Mouse (Mus musculus): ENCODE measurements around the gene Ctsd.

Gene Ctsd

GRCm38 (mm10) chr7:142399250-142399649 is 11.4 kb upstream of the Ctsd start:
- no peak for DNase-seq

GRCm38 (mm10) chr7:142398052-142398451 is 10.2 kb upstream of the Ctsd start:
- no peak for DNase-seq

GRCm38 (mm10) chr7:142396611-142397010 is 8.8 kb upstream of the Ctsd start:
- no peak for DNase-seq

- no peak for DNase-seq
Measured at GRCm38 (mm10) chr7:142395472-142395871, 7.6 kb upstream of the Ctsd start.

GRCm38 (mm10) chr7:142394261-142395190 is 6.7 kb upstream of the Ctsd start:
- DNase-seq, result no peak

DNA sequence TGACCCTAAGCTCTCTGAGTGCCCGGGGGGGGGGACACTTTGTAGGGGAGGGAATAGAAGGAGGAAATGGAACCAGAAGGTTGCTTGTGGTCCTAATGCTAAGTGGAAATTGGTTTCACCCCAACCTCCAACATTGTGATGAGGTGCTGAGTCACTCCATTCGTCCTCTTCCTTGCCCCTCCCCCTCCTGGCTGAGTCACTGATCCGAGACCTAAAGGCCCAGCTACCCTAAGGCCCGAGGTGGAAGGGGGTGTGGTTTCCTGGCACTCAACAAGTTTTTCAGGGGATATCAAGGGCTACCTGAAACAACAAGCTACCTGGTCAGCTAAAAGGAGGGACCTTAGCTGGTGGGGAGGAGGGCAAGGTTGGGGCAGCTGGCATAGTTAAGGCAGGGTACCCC is 5.4 kb upstream of the Ctsd start:
- no peak for DNase-seq

DNA sequence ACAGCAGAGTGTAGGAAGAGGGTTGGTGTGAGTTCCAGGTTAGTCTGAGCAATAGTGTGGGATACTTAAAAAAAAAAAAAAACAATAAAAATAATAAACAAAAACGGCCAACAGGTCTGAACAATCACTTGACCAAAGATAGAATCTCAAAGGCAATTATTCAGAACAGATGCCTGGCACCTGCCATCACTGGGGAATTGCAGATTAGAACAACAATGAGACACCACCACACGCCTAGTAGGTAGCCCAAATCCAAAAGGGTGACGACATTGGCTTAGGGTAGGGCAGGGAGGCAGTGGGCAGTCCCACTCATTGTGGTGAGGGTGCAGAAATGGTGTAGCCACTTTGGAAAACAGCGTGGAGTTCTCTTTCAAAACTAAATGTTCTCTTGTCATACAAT is 3.8 kb upstream of the Ctsd start:
- no peak for DNase-seq

DNA sequence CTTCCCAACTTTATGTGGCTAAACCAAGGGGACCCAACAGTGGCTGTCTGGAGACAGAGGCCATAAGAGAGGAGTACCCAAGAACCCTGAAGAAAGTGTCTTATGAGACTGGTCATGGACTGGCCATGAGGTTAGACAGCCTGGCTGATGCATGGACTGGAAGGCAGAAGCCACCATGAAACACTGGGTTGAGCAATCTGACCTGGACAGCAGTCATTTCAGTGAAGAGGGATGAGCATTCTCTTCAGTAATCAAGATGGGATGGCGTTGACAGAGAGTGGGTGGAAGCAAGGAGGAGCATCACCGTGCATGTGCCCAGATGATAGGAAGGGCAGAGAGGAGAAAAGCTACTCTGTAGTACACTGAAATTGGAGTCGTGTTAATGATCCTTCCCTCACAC is 3.3 kb upstream of the Ctsd start:
- DNase-seq, result no peak

DNA sequence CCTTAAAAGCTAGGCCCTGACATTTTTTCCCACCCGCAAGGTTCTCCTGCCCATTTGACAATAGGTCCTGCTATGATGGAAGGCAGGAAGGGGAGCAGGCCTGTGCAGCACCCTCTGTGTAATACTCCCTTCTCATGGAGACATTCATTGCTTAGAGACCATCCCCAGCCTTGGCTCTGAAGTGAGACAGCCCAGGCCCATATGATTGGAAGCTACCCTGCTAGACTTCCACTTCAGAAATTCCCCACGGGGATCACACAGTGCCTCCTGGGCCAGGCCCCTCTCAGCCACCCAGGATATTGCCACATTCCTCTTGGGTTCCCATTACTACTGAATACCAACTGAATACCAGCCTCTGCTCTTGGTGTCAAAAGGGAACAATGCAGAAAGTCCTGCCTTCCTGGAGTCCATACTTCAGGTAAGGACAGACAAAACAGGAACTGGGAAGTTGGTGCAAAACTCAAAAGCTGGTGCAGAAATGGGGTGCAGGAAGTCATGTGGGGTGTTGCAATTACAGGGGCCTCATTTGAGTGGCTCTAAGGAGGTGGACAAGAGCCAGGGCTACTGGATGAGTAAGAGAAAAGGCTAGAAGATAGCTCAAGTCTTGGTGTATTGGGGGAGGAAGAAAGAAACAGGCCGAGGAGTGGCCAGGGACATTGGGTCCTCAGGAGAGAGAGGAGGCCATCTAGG is 2.3 kb upstream of the Ctsd start:
- no peak for DNase-seq

DNA sequence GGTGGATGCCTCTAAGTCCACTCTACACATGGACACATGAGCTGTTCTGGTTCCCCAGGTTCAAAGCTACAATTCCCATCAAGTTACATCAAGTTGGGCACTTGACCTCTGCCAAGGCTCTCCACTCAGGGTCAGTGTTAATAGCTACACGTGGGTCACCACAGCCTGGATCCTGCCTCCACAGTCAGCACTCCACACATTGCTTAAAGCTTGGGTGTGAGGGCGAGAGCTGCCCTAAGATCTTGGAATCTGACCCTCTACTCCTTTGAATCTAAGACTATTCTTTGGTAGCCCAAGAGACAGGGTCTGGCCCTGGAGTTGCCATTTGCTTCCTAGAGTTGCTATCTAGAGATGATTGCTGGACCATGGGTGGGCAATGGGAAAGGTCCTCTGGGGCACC is 902 bp upstream of the Ctsd start:
- no peak for DNase-seq

GRCm38 (mm10) chr7:142388198-142388597 is 360 bp upstream of the Ctsd start:
- no peak for DNase-seq

- DNase-seq, result peak; percentile 22 to 27
Measured at GRCm38 (mm10) chr7:142386621-142387201, 1.1 kb downstream of the Ctsd start.

- DNase-seq, result no peak
Measured at GRCm38 (mm10) chr7:142385742-142386403, 2.0 kb downstream of the Ctsd start.

DNA sequence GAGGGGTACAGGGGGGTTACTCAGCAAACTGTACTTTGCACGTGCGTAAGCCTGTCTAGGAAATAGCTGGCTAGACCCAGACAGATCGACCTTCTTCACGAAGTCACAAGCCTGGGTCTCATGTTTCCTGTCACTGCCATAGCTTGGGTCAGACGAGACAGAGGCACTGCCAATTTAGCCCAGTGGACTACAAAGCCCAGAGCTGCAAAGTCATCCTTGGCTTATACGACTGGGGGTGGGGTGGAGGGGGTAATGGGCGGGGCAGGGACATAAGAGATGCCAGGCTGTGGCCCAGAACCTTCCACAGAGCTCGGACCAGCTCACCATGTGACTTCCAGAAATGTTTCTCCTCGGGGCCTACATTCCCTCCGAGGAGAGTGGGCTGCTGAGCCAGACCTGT is 3.5 kb downstream of the Ctsd start:
- DNase-seq, result no peak

DNA sequence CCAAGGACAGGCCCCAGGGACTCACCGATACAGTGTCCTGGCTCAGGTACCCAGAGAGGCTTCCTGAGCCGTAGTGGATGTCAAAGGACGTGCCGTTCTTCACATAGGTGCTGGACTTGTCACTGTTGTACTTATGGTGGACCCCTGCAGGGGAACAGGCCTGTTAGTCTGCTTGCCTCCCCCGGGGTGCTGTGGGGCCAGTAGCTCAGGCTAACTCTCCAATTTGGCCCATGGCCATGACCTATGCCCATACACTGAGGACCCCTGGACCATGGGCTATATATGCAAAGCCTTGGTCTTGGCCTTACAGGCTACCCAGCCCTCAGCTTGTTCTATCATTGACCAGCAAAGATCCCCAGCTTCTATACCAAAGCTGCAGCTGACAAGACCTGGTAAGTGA is 5.3 kb downstream of the Ctsd start, which contains the start of gene Gm49369:
Gm49369 (minus strand) TSS at position 101 of the 400 bp plus-strand sequence.
- no peak for DNase-seq

GRCm38 (mm10) chr7:142381175-142381574 is 6.7 kb downstream of the Ctsd start:
- no peak for DNase-seq

DNA sequence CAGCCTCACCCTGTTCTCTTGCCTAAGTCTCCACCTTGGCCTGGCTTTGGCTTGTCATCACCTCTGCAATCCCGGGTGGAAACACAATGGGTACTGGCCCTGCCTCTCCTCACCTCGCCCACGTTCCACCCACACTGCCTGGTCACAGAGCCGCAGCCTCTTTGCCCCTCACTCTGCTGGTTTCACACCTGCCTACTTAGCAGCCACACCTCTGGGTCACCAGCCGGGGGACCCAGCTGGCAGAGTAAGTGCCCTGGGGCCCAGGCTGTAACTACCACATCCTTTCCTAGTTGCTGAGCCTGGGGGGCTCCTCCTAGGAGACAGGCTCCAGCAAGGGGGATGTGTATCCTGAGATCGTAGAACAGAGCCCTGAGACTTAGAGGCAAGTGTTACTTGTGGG is 8.7 kb downstream of the Ctsd start:
- no peak for DNase-seq

GRCm38 (mm10) chr7:142377233-142377925 is 10.5 kb downstream of the Ctsd start:
- DNase-seq, result no peak

DNA sequence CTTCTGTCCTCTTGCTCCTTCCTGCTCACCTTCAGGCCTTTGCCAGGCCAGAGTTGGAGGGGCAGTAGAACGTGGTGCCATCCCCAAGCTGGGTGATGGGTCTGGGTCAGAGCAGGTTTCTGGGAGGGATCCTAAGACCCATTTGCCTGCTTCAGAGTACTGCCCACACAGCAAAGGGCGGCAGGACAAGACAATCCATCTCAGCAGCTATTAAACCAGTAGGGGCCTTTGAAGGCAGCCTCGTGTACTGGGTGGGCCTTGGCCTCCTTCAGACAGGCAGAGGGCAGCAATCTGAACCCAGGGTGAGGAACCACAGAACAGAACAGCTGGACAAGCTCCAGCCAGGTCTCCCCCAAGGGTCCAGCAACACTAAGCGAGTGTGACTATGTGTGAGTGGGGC is 11.7 kb downstream of the Ctsd start:
- DNase-seq, result no peak

DNA sequence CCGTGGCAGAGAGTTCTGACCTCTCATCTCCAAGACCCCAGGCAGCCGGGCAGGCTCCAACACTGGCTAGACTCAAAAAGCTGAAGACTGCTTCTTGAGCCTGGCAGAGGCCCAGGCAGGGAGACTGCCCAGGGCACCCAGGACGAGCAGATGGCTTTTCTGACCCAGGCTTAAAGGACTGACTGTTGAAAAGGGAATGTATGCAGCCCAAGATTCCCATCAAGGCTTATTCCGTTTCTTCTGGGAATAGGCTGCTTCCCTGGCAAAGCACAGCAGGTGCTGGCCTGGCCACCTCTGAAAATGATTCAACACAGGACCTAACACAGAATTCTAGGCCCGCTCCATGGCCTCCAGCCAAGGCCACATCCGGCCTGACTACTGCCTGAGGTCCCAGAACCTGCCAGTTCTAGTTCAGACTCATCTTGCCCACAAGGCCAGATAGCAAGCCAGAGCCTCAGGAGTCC is 12.5 kb downstream of the Ctsd start:
- DNase-seq, result peak; percentile 80 to 84

- peak in 1 of 2 experiments; percentile 28 for DNase-seq
Measured at GRCm38 (mm10) chr7:142374413-142375015, 13.3 kb downstream of the Ctsd start.
